Mouse (Mus musculus) ES-E14 (cell line): Measurements from ENCODE around the gene Zbtb40. TPM values are rescaled to one million over a fixed set of nuclear protein-coding genes. Genes with fewer than 3 reads are reported as not detected.

ENCODE experiments used
- DNase-seq: peaks from one replicate; pipeline ENCODE4 v3.0.0-alpha.2; 2013; ENCODE audit warnings: low read depth, low spot score
- H3K27ac ChIP-seq: 2 replicates; pipeline ENCODE4 v1.5.1; 2012; ENCODE audit warnings: low read depth, mild to moderate bottlenecking, low read length, moderate library complexity, mixed read lengths; ENCODE audit not compliant: poor library complexity, insufficient read depth, severe bottlenecking
- H3K36me3 ChIP-seq: 2 replicates; pipeline ENCODE4 v1.6.1; 2012; ENCODE audit warnings: mild to moderate bottlenecking, low read length, moderate library complexity, mixed read lengths; ENCODE audit not compliant: control insufficient read depth, poor library complexity, insufficient read depth, severe bottlenecking
- H3K4me1 ChIP-seq, 2 experiments: fragments of 150-350 bp in 1 of 2; sonication (generic) in 1 of 2; 2 replicates each; pipeline ENCODE4 v1.6.1; 2012; ENCODE audit warnings: low read length in 2 of 2, mild to moderate bottlenecking in 1 of 2, mixed read lengths in 1 of 2; ENCODE audit not compliant: control insufficient read depth in 2 of 2, insufficient read depth in 2 of 2, poor library complexity in 1 of 2
- H3K4me3 ChIP-seq, 2 experiments: fragments of 150-350 bp in 1 of 2; sonication (generic) in 1 of 2; 2 replicates each; pipeline ENCODE4 v1.5.1; 2012; ENCODE audit warnings: low read length in 2 of 2, low read depth in 1 of 2, mild to moderate bottlenecking in 1 of 2, mixed read lengths in 1 of 2; ENCODE audit not compliant: insufficient read depth in 1 of 2, poor library complexity in 1 of 2, severe bottlenecking in 1 of 2
- H3K9ac ChIP-seq: 2 replicates; pipeline ENCODE4 v1.6.1; 2012; ENCODE audit warnings: low read depth, mild to moderate bottlenecking, low read length, mixed read lengths; ENCODE audit not compliant: poor library complexity, insufficient read depth, severe bottlenecking
- H3K9me3 ChIP-seq: fragments of 150-350 bp; sonication (generic); 2 replicates; pipeline ENCODE4 v1.6.1; 2012; ENCODE audit warnings: low read depth, mild to moderate bottlenecking, low read length; ENCODE audit not compliant: control insufficient read depth, insufficient read depth
- CHD2 ChIP-seq: IDR thresholded peaks from 2 replicates; pipeline ENCODE4 v1.6.1; 2014; ENCODE audit warnings: mild to moderate bottlenecking, low read depth, low read length, inconsistent platforms
- HCFC1 ChIP-seq: IDR thresholded peaks from 2 replicates; pipeline ENCODE4 v1.6.1; 2012; ENCODE audit warnings: low read length, inconsistent platforms, borderline replicate concordance; ENCODE audit not compliant: insufficient read depth
- MAFK ChIP-seq: IDR thresholded peaks from 2 replicates; pipeline ENCODE4 v1.6.1; 2014; ENCODE audit warnings: mild to moderate bottlenecking, low read depth, low read length, inconsistent platforms; ENCODE audit not compliant: insufficient read depth
- ZC3H11A ChIP-seq: IDR thresholded peaks from 2 replicates; pipeline ENCODE4 v1.6.1; 2012; ENCODE audit warnings: low read depth, mild to moderate bottlenecking, inconsistent platforms, low read length, borderline replicate concordance
- ZNF384 ChIP-seq: IDR thresholded peaks from 2 replicates; pipeline ENCODE4 v1.6.1; 2012; ENCODE audit warnings: low read depth, low read length, inconsistent platforms
- in situ Hi-C, 2 experiments: fragments of 600-800 bp; cut with MboI; formaldehyde crosslinking; loops; one replicate each; pipeline ENCODE4 v1.15.1; 2025; ENCODE audit warnings: low sequenced_read_pairs in 2 of 2, inconsistent platforms in 1 of 2; ENCODE audit not compliant: unreplicated experiment in 2 of 2
- total RNA-seq: library from RNA; depleted of rRNA; stranded (reverse); fragments of 300-350 nt; gene quantifications from 2 replicates; pipeline ENCODE4 v1.2.3, GENCODE M21; 2012

The Zbtb40 gene
- total RNA-seq, 1 experiment: 12.7 TPM

DNA sequence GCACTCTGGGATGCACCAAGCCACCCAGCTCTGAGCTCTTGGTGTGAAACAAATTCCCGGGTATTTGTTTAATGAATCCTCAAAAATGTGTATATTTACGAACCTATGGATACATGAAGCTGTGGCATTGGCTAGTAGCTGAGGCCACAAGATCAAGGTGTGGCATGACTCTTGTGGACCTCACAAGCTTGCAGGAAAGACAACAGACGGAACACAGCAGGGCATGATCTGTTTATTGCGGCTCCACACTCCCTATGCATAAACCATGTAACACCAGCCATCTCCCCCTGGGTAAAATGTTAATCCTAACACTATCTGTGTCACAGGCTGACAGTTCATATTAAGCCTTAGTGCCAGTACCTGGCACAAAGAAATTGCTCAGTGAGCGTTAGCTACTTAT lies 2.5 kb downstream of the Zbtb40 start:
- in situ Hi-C loops: no loop called here
- H3K27ac ChIP-seq: no peak overlapping the region

DNA sequence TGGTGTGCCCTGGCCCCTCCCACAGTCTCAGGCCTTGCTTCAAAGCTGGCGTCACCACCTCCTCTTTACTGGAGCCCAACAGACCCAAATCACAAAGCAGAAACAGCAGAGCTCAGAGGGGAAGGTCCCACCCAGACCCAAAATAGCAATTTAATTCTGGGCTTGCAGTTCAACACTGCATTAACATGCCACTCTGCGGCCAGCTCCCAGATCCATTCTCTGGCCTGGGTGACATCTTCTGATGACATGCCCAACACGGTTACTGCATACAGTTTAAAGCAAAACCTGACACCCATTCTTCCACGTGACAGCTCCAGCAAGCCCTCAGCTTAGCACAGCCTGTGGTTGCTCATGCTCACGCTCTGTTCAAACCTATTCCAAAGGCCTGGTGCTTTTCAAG lies 4.1 kb downstream of the Zbtb40 start:
- DNase-seq: no peak
- Histone ChIP-seq H3K4me1 (peaks cover 4 to 6% of the 10 kb centered on the region in 2 experiments; a peak in 2 of 4 replicates), H3K9me3 (no peaks in the 10 kb centered on the region), H3K27ac (no peak overlapping the region), H3K4me3 (no peak overlapping the region), H3K36me3 (no peaks in the 10 kb centered on the region), H3K9ac (no peak overlapping the region)
- TF ChIP-seq HCFC1 (no peak), ZNF384 (no peak), MAFK (no peak), CHD2 (no peak), ZC3H11A (no peak)
- in situ Hi-C loops: no loop called here

More for the DNA sequence above, 2.5 kb downstream of the Zbtb40 start:
- no peak overlapping the region for H3K9ac ChIP-seq
- H3K9me3 ChIP-seq: no peaks in the 10 kb centered on the region
- TF ChIP-seq ZC3H11A (no peak), MAFK (no peak), ZNF384 (no peak), CHD2 (no peak), HCFC1 (no peak)
- peaks cover 4 to 6% of the 10 kb centered on the region in 2 experiments; a peak in 2 of 4 replicates for H3K4me1 ChIP-seq
- no peak for DNase-seq
- H3K4me3 ChIP-seq: no peak overlapping the region
- H3K36me3 ChIP-seq: no peaks in the 10 kb centered on the region

DNA sequence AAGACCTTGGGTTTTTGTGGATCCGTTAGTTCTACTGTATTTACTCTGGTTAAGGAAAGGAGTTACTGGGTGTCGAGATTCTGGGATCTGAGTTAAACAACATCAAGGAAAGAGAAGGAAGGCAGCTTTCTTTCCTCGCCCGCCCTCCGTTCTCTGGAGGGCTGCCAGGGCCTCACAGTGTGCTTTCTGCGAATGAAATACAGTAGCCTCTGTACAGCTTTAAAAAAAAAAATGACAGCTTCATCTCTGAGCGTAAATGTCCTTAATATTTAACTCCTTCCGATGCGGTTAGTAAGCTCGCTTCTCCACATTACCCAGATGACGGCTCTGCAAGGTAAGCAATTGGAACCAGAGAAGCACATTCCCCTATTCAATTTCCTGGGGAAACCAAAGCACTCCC lies 4.8 kb downstream of the Zbtb40 start:
- Histone ChIP-seq H3K27ac (no peak overlapping the region), H3K4me1 (peaks cover 3 to 4% of the 10 kb centered on the region in 2 experiments; a peak in 2 of 4 replicates), H3K4me3 (no peak overlapping the region), H3K36me3 (no peaks in the 10 kb centered on the region), H3K9ac (no peak overlapping the region), H3K9me3 (no peaks in the 10 kb centered on the region)
- DNase-seq: no peak
- in situ Hi-C loops: no loop called here
- TF ChIP-seq ZNF384: no peak
- no peak for TF ChIP-seq ZC3H11A
- TF ChIP-seq MAFK: no peak
- TF ChIP-seq HCFC1: no peak
- TF ChIP-seq CHD2: no peak

DNA sequence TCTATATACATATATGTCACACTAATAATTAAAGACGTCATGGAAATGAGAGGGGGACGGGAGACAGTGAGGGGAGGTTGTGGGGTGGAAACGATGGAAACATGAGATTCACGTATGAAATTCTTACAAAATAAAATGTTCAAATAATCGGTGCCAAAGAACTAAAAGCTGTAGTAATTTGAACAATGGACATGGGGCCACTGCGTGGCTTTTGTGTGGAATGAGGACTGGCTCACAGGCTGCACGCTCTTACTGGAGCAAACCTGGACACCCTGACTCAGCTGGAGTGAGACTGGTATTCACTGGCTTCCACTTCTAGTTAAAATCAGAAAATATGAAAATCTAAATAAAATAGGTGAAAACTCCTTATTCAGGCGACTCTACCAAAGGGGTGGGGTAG lies 6.6 kb downstream of the Zbtb40 start:
- H3K4me1 ChIP-seq: peaks cover 0 to 3% of the 10 kb centered on the region in 2 experiments; a peak in 1 of 4 replicates
- in situ Hi-C loops: no loop called here

More for the DNA sequence above, 6.6 kb downstream of the Zbtb40 start:
- no peak overlapping the region for H3K4me3 ChIP-seq
- H3K36me3 ChIP-seq: no peaks in the 10 kb centered on the region
- DNase-seq: no peak
- no peak overlapping the region for H3K27ac ChIP-seq
- TF ChIP-seq CHD2 (no peak), ZNF384 (no peak), MAFK (no peak), HCFC1 (no peak), ZC3H11A (no peak)
- H3K9me3 ChIP-seq: no peaks in the 10 kb centered on the region
- H3K9ac ChIP-seq: no peak overlapping the region
